Mouse (Mus musculus) heart, adult 11 months (tissue): ENCODE measurements around the gene Agl.

Source experiments
- DNase-seq: peaks from one replicate; pipeline ENCODE4 v3.0.0; 2022

The Agl gene

DNA sequence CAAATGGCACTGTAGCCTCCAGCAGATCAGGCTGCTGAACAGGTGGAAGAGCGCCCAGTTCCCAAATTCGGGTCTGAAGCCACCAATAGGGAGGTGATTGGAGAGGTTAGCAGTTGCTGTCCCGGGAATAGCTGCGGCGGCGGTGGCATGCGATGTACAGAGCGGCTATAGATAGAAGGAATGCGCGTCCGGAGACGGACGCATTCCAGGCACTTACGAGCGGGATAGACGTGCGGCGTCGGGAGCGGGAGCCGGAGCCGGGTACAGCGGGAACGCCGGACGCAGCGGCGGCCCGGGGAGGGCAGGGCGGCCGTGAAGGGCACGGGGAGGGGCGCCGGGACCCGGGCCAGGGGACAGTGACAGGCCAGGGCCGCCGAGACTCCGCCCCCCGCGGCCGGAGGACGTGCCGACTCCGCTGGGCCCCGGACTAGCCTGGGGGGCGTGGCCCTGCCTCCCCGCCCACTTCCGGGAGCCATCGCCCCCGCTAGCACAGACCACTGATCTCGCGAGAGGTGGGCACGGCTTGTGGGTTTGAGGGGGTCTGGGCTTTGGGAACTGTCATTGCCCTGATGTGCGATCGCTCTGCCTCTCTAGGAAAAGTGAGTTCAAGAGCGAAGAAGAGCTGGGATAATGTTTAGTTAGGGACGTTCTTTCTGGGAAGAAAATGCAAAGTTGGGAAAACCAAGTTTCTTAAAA is at the start of gene Agl:
Gene Agl (minus strand): TSS at position 356 of the 696 bp plus-strand sequence.
- DNase-seq, result peak; percentile 100

DNA sequence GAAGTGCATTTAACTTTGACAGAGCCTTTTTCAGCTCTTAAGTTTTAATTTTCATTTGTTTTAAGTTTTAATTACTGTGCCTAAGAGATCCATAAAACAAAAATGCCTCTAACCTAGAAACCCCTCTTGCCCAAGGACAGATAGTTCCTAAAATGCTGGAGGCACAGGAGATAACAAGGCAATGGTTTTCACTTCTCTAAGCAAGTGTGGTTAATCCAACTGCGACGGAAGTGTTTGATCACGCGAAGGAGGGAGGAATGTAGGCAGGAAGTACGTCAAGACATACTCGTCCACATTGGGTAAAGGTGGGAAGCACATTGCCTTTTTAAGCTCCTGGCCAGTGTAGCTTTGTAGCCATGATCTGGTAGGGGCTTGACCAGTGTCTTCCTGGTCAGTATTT is 49.6 kb upstream of the Agl start:
- DNase-seq, result peak; percentile 36

DNA sequence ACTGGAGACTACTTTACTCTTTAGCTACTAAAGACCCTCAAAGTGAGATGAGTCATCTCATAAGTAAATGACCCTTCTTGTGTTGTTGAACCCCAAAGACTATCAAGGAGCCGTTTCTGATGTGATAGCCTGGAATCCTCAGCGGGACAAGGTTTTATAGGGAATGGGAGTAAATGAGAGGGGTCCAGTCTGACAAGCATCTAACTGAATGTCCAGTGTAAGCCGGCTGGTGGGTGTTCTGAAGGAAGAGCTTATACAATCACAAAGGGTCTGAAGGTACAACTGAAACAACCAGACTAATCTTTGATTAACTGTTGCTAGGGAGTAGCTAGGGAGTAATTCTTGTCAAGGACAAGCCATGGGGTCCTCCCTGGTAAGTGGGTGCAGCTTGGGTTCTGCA is 44.5 kb upstream of the Agl start:
- peak; percentile 60 for DNase-seq

- DNase-seq, result peak; percentile 72
These were observed 42.4 kb upstream of the Agl start for GRCm38 (mm10) chr3:116850376-116850775.

DNA sequence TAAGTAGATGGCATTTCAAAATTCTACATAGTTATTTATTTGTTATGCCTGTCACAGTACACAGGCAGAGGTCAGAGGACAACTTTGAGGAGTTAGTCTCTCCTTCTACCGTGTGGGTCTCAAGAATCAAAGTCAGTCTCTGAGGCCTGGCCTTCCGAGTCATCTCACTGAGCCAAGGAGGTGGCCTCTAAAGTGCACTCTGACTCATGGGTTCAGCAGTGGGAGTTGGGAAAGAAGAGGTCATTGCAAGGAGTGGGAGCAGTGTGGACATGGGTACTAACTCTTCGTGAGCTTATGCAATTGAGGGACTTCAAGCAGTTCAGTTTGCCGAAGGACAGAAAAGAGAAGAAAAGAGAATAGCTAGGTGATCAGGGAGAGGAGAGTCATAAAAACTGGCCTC is 41.0 kb upstream of the Agl start:
- peak; percentile 66 for DNase-seq

DNA sequence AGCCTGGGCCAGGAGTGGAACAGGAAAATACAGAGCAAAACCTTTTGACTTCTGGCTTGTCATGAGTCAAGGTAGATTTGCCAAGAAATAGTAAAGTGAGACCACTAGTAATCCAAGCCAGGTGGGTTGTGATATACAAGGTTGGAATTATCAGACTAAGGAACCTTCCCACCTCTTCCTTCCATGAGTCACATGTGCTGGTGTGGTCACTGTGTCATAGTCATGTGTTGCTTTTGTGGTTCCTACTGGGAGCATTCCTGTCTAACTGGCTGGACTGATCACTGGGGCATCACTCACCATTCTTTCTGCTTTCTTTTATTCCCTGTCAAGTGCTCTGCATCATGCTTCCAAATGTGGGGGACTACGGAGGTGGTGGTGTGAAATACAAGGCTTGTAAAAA is 40.1 kb upstream of the Agl start:
- DNase-seq, result peak; percentile 48

DNA sequence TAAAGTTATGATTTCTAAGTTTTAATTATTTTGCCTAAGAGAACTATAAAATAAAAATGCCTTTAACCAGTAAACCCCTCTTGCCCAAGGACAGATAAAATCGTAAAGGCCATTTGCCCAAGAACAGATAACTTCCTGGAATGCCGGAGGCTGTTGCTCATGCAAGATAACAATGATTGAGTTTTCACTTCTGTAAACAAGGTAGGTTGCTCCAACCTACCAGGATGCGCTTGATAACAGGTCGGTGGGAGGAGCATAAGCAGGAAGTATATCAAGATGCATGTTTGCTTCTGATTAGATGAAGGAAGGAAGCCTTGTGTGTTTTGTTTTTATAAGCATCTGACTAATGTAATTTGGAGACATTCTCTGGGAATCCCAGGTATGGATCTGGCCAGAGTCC is 38.1 kb upstream of the Agl start:
- no peak for DNase-seq

GRCm38 (mm10) chr3:116844880-116845579 is 37.1 kb upstream of the Agl start:
- no peak for DNase-seq

GRCm38 (mm10) chr3:116841311-116841710 is 33.3 kb upstream of the Agl start:
- DNase-seq, result peak; percentile 4

DNA sequence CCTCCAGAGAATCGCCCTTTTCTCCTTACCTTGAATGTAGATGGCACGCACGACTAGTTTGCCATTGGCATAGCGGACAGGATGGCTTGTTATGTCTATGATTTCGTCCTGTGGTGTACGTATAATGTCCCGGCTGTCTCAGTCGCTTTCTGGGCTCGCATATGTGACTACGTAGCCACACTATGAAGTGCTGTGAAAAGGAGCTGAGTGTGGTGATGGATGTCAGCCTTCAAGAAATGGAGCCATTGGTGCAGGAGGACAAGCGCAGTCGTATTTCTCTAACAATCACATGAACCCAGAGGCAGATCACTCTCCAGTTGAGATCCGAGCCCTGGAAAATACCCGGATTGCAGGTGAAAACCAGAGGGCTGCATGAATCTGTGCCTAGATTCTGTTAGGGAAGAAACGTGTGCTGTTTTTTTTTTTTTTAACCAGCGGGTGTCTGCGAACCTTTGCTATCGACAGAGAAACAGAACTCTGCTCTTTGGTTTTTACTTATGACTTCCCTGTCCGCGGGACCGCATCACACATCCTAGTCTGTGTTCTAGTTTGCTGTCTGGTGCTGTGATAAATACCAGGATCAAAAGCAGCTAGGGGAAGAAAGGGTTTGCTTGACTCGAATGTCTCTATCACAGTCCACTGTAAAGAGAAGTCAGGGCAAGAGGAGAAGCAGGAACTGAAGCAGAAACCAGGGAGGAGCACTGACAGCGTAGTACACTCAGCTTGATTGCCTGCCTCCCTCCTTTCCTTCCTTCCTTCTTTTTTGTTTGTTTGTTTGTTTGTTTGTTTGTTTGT is 28.9 kb upstream of the Agl start:
- DNase-seq, result peak; percentile 64

DNA sequence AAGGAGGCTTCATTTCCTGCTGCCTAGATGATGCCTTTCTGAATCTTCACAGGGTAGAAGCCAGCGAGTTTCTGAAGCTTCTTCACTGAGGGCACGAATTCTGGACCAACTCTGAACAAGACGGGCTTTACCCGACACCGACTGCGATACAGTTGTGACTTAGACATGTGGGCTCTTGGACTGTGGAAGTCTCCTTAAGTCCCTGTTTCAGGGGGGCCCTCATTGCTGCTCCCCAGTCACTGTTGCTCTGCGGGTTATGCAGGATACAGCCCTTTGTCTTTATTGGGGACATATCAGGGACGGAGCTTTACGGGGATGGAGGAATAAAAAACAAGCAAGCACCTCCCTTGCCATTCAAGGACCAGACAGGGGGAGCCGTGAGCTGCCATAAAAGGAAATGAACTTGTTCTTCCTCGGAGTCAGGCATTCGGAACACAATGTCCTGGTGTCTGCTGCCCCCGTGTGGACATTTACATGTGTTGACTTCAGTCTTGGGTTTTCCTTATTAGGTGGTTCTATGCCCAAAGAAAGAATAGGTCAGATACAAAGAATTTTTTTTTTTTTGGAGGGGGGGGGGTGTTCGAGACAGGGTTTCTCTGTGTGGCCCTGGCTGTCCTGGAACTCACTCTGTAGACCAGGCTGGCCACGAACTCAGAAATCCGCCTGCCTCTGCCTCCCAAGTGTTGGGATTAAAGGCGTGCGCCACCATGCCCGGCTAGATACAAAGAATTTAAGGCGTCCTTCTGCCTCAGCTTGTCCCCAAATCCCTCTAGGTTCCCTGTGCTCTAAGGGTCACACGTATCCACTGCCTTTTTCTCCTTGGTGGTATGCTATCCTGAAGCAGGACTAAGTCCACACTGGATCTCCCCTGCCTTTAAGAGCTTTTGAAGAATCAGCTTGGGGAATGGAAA is 28.1 kb upstream of the Agl start:
- peak; percentile 97 for DNase-seq

GRCm38 (mm10) chr3:116835350-116835749 is 27.4 kb upstream of the Agl start:
- no peak for DNase-seq

GRCm38 (mm10) chr3:116834241-116834640 is 26.3 kb upstream of the Agl start:
- DNase-seq, result peak; percentile 79

GRCm38 (mm10) chr3:116833491-116833890 is 25.5 kb upstream of the Agl start:
- DNase-seq, result peak; percentile 83

GRCm38 (mm10) chr3:116832526-116833310 is 24.8 kb upstream of the Agl start:
- DNase-seq, result peak; percentile 91

DNA sequence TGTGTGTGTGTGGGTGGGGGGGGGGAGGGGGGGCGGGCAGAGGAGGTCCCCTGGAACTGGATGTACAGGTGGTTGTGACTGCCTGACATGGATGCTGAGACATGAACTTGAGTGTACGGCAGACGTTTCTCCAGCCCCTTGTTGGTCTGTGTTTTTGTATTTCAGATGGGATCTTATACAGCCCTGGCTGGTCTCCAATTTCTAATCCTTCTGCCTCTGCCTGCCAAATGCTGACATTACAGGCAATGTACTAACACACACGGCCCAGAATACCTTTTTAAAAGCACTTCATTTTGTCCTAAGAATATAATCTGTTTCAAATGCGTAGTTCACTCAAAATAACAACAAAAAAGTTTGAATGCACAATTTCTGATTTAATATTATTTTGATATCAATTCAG is 23.4 kb upstream of the Agl start:
- DNase-seq, result peak; percentile 54

DNA sequence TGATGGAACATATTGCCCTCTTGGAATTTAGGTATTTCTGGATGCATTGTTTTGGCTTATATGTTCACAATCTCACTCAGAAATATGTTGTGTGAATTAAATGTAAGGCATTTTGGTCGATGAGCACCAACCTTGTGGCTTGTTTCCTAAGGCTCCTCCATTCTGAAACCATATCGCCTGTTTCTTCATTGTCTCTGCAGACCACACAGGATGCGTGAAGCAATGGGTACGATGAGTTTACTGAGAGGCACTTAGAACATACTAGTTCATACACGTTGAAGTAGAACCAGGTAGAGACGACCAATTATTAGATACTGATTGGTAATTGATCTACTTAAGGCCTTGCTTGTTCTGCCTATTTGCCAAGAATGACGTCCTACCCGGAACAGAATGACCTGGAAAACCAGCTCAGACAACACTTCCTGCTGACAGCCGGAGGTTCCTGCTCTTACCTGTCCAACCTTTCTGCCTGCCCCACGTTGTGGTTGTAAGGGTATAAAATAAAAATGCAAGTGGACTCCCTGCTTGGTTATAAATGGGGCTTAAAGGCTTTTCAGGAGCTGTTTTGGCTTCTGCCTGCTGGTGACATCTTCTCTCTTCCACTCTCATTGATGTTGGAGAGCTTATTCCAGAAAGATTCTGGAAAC is 21.4 kb upstream of the Agl start:
- DNase-seq, result peak; percentile 55

DNA sequence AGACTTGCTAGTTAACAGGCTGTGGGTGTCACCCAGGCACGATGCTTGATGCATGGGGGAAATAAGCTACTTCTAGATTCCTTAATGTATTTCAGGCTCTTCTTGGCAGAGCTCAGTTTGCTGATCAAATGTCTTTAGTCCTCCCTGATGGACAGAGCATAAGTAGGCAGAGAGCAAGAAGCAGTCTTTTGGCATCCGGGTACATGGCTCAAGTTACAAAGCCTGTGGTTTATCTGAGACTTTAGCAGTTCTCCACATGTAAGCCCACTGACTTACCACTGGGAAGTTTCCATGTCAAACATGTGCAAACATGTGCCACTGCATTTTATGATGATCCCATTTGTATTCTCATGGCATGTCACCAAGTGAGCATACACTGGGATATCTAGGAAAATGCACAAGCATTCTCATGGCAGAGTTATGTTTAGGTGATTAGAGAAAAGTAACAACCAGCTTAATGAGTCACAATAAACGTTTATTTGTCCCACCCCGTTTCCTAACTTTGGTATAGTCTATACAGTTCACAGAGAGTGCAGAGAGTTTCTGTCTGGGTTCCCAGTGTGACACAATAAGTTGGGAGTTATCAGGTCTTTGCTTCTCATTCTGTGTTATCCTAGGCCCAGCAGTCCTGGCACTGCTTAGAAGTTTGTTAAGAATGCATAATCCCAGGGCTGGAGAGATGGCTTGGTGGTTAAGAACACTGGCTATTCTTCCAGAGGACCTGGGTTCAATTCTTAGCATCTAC is 18.7 kb upstream of the Agl start:
- peak; percentile 34 for DNase-seq

GRCm38 (mm10) chr3:116817231-116817630 is 9.3 kb upstream of the Agl start:
- DNase-seq, result no peak

- DNase-seq, result peak; percentile 27
These were observed 8.8 kb upstream of the Agl start for GRCm38 (mm10) chr3:116816674-116817215.
